Comparison of ENCODE assay signal across 24 mouse cellular contexts in genomic region chr12:112318461-112318860, GRCm38 (mm10).
"Had no signal": no experiment of that assay in that cellular context is flagged by ENCODE, and none has a peak within 500 bp of the region (broad histone marks: within the 10 kb centered on the region; RNA-seq: fewer than 3 reads in every experiment).

No protein-coding gene starts in this region.

- H3K27me3 ChIP-seq: limb, embryonic 13.5 days; liver, embryonic 12.5 days; liver, embryonic 15.5 days; lung, embryonic 15.5 days; neural tube, embryonic 12.5 days had no signal

- H3K9ac ChIP-seq: limb, embryonic 13.5 days; liver, embryonic 12.5 days; liver, embryonic 15.5 days; lung, embryonic 15.5 days; neural tube, embryonic 12.5 days; neural tube, embryonic 15.5 days had no signal

- H3K9me3 ChIP-seq: limb, embryonic 13.5 days; liver, embryonic 12.5 days; liver, embryonic 15.5 days; lung, embryonic 15.5 days; neural tube, embryonic 12.5 days; neural tube, embryonic 15.5 days had no signal

- H3K4me1 ChIP-seq: limb, embryonic 13.5 days; liver, embryonic 12.5 days; liver, embryonic 15.5 days; lung, embryonic 15.5 days; megakaryocyte, embryonic 14.5 days had no signal

- H3K27ac ChIP-seq: left cerebral cortex, adult 2 months; limb, embryonic 13.5 days; liver, embryonic 12.5 days; liver, embryonic 15.5 days; lung, embryonic 15.5 days; neural tube, embryonic 12.5 days; neural tube, embryonic 15.5 days; stomach, postnatal 0 days had no signal

- ATAC-seq: intestine, postnatal 0 days; liver, embryonic 12.5 days had no signal

- H3K4me2 ChIP-seq: limb, embryonic 13.5 days; liver, embryonic 12.5 days; liver, embryonic 15.5 days; lung, embryonic 15.5 days; midbrain, embryonic 11.5 days; neural tube, embryonic 12.5 days; neural tube, embryonic 15.5 days had no signal

- H3K36me3 ChIP-seq: limb, embryonic 13.5 days; liver, embryonic 12.5 days; liver, embryonic 15.5 days; lung, embryonic 15.5 days; neural tube, embryonic 12.5 days; neural tube, embryonic 15.5 days had no signal

- H3K4me3 ChIP-seq: left cerebral cortex, adult 2 months; limb, embryonic 13.5 days; liver, embryonic 12.5 days; liver, embryonic 15.5 days; lung, embryonic 15.5 days; megakaryocyte, embryonic 14.5 days; neural tube, embryonic 12.5 days; neural tube, embryonic 15.5 days had no signal

- DNase-seq: layer of hippocampus, postnatal 36 days; left cerebral cortex, postnatal 4 days; liver; lung, adult 18-20 months; lung, postnatal 10 days; lung, postnatal 36 days; midbrain, embryonic 14.5 days; right cerebral cortex, adult 18-20 months; right cerebral cortex, postnatal 14 days; right cerebral cortex, postnatal 4 days; thymus, adult 2 months; thymus, postnatal 14 days; thymus, postnatal 4 days had no signal
